Mouse (Mus musculus): ENCODE data around the gene Tmeff1. TPM values are rescaled to one million over a fixed set of nuclear protein-coding genes. Genes with fewer than 3 reads are reported as not detected.

Gene Tmeff1
- polyA plus RNA-seq, 1 experiment, result not detected

DNA sequence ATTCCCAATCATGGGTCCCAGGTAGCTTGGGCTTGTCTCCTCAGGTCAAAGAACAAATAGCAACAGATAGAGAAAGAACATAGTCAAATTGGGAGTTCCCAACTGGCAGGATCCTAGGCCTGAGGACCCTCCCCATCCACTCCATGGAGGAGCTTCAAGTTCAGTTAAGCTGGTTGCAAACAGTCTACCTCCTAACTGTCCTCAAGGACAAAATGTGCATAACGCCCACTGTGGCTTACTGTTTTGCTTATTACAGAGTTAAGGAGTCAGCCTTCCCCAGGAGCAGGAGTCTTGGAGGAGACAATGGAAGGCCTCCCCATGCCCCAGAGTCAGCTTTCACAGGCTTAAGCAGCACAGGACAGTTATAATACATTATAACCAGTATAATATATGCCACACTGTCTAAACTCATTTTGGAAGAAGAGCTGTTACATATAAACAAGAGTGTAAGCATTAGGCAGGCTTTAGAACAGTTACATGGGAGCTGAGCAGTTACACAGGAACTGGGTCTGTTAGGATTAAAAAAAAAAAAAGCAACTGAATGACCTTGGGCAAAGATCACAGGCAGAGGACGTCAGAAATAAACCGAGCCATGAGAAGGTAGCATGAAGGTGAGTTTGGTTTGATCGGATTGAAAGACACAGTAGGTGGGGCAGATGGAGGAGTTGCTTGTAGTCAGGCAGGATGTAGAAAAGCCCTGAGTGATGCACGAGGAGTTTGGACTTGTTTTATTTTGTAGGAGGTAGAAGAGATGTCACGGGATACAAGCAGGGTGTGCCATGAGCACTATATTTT lies 41.7 kb upstream of the Tmeff1 start:
- H3K27ac ChIP-seq (ENCODE audit: insufficient read depth, low read depth, low read length), result no peak overlapping the region
- H3K4me1 ChIP-seq (ENCODE audit: control insufficient read depth, insufficient read depth, low read length), result peaks cover 33% of the 10 kb centered on the region
- 84% methylated on average over 6 of the region's 6 CpGs for WGBS
- TF ChIP-seq CTCF (IDR thresholded peaks at IDR 0.05; ENCODE audit: insufficient read depth, low read depth, low read length), result no peak
- no peak for TF ChIP-seq POLR2A (IDR thresholded peaks at IDR 0.05; ENCODE audit: insufficient read depth, low read depth, low read length)
- H3K4me3 ChIP-seq (ENCODE audit: insufficient read depth, low read depth, low read length), result no peak overlapping the region

DNA sequence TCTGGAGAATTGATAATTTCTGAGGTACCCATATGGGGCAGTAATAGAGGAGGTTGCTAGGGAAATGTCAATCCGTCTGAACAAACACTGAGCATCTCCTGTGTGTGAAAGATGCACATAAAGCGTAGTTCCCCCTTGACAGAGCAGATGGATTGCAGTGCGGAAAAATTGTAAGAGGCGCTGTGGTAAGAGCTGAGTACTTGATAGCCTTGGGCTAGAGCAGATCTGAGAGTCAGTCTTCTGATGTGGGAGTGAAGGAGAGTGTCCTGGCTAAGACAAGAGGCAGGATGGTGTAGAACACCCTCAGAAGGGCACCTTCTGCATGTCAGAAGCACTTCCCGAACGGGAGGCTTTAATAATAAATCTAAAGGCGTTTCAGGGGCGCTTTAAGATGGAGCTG lies 40.8 kb upstream of the Tmeff1 start:
- TF ChIP-seq CTCF (IDR thresholded peaks at IDR 0.05; ENCODE audit: insufficient read depth, low read depth, low read length), result no peak
- no peak for TF ChIP-seq POLR2A (IDR thresholded peaks at IDR 0.05; ENCODE audit: insufficient read depth, low read depth, low read length)
- H3K4me1 ChIP-seq (ENCODE audit: control insufficient read depth, insufficient read depth, low read length), result peaks cover 36% of the 10 kb centered on the region
- H3K27ac ChIP-seq (ENCODE audit: insufficient read depth, low read depth, low read length), result no peak overlapping the region
- 79% methylated on average over 8 of the region's 8 CpGs for WGBS
- no peak overlapping the region for H3K4me3 ChIP-seq (ENCODE audit: insufficient read depth, low read depth, low read length)

DNA sequence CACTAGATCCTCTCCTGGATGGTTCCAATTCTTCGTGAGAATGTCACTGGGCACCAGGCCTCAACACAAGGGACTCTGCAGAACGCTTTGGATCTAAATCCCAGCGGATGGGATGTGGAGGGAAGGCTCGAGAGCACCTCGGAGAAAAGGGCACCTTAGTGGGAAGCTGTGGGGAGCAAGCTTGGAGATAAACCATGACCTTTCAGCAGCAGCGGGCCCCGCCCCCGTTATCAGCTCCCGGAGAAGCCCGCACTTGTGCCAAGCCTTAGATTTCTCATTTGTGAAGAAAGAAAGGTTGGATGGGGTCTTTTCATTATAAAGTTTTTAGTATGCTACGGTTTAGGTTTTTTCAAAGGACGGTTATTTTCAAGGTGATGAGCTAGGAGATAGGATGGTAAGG lies 39.0 kb upstream of the Tmeff1 start:
- TF ChIP-seq POLR2A (IDR thresholded peaks at IDR 0.05; ENCODE audit: insufficient read depth, low read depth, low read length) (no peak), CTCF (IDR thresholded peaks at IDR 0.05; ENCODE audit: insufficient read depth, low read depth, low read length) (no peak)
- Histone ChIP-seq H3K4me3 (ENCODE audit: insufficient read depth, low read depth, low read length) (no peak overlapping the region), H3K27ac (ENCODE audit: insufficient read depth, low read depth, low read length) (no peak overlapping the region), H3K4me1 (ENCODE audit: control insufficient read depth, insufficient read depth, low read length) (peaks cover 33% of the 10 kb centered on the region)
- WGBS, result 72% methylated on average over 12 of the region's 12 CpGs

DNA sequence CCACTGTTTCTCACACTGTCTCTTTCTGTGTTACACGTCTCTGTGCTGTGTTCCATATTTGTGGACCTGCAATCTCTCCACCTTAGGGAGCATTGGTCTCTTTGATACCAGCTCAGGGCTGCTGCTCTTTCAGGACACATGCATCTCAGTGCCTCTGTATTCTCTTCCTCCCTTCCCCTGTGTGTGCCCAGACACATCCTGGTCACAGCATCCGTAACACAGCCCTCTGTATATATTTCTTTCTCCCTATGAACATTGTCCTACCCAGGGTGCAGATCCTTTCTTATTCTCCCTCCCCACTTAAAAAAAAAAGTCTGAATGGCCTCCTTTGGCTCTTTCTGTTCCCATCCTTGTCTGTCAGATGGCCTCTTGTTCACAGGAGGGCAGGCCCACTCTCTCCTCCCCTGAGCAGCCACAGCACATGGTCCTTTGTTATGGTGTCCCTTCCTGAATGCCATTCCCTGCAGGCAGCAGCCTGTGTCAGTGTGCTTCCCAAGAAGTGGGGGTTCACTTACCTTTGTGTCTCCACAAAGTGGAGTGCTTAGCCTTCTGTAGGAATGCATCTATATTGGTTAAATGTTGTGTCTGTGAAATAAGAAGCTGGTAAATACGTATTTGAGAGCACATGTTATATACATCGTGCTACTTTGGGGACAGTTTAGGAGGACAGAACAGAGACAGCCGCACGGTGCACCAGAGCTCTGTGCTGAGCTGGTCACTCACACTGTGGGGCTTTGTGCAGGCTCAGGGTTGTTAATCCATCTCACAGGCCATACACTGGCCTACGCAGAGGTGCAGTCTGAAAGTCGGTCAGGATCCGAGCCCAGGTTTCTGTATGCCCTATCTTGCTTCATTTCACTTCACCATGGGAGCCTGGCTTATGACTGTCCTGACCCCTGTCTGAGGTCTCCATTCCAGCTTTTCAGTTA lies 38.1 kb upstream of the Tmeff1 start:
- WGBS, result 79% methylated on average over 9 of the region's 9 CpGs
- H3K4me1 ChIP-seq (ENCODE audit: control insufficient read depth, insufficient read depth, low read length), result peaks cover 28% of the 10 kb centered on the region

DNA sequence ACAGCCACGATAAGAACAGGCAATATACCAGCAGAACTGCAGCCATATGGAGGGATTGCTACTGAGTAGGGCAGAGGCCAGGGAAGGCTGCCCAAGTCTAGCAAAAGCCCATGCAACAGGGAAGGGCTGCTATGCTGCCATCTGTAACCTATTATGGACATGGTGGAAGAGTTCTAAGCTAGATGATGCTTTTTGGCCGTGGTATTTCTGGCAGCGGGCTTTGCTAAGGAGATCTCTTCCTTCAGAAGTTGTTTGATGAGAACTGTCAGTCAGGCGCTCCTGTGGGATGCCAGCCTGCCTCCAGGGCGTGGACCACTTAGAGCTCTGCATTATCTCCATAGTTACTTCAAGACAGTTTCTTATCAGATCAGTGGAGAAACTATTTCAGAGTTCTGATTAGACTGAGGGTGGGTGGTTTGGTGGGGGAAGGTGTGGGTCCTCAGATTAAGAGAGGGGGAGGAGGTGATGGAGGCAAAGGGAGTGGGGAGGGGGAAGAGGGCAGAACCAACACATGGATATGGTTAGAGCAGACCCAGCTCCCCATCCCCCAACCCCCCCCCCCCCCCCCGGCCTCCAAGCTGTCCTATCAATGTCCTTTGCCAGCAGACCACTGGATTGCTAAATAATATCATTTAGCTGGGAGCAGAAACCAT lies 36.5 kb upstream of the Tmeff1 start:
- WGBS, result 66% methylated on average over 6 of the region's 6 CpGs
- Histone ChIP-seq H3K4me3 (ENCODE audit: insufficient read depth, low read depth, low read length) (no peak overlapping the region), H3K4me1 (ENCODE audit: control insufficient read depth, insufficient read depth, low read length) (peaks cover 23% of the 10 kb centered on the region), H3K27ac (ENCODE audit: insufficient read depth, low read depth, low read length) (no peak overlapping the region)
- TF ChIP-seq CTCF (IDR thresholded peaks at IDR 0.05; ENCODE audit: insufficient read depth, low read depth, low read length) (no peak), POLR2A (IDR thresholded peaks at IDR 0.05; ENCODE audit: insufficient read depth, low read depth, low read length) (no peak)

More for the DNA sequence above, 38.1 kb upstream of the Tmeff1 start:
- Histone ChIP-seq H3K4me3 (ENCODE audit: insufficient read depth, low read depth, low read length) (no peak overlapping the region), H3K27ac (ENCODE audit: insufficient read depth, low read depth, low read length) (no peak overlapping the region)
- TF ChIP-seq CTCF (IDR thresholded peaks at IDR 0.05; ENCODE audit: insufficient read depth, low read depth, low read length) (no peak), POLR2A (IDR thresholded peaks at IDR 0.05; ENCODE audit: insufficient read depth, low read depth, low read length) (no peak)

DNA sequence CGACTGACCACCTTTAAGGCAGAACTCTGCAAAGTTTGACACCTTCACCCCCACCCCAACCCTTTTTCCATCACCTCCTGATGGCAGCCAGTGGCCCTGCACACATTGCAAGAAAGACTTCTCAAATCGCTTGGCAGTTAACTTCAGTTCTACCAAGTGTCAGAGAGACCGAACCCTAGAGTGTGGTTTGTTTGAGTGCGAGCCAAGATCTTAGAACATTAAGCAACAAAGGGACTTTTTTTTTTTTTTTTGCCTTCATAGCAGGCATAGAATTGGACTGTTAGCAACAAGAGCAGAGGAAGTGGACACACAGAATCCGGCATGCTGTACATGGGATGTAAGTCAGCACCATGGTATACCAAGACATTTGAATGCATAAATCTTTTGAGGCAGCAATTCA lies 35.3 kb upstream of the Tmeff1 start:
- no peak for TF ChIP-seq POLR2A (IDR thresholded peaks at IDR 0.05; ENCODE audit: insufficient read depth, low read depth, low read length)
- no peak for TF ChIP-seq CTCF (IDR thresholded peaks at IDR 0.05; ENCODE audit: insufficient read depth, low read depth, low read length)
- no peak overlapping the region for H3K27ac ChIP-seq (ENCODE audit: insufficient read depth, low read depth, low read length)
- no peak overlapping the region for H3K4me3 ChIP-seq (ENCODE audit: insufficient read depth, low read depth, low read length)
- H3K4me1 ChIP-seq (ENCODE audit: control insufficient read depth, insufficient read depth, low read length), result peaks cover 23% of the 10 kb centered on the region
- WGBS, result 72% methylated on average over 5 of the region's 5 CpGs

DNA sequence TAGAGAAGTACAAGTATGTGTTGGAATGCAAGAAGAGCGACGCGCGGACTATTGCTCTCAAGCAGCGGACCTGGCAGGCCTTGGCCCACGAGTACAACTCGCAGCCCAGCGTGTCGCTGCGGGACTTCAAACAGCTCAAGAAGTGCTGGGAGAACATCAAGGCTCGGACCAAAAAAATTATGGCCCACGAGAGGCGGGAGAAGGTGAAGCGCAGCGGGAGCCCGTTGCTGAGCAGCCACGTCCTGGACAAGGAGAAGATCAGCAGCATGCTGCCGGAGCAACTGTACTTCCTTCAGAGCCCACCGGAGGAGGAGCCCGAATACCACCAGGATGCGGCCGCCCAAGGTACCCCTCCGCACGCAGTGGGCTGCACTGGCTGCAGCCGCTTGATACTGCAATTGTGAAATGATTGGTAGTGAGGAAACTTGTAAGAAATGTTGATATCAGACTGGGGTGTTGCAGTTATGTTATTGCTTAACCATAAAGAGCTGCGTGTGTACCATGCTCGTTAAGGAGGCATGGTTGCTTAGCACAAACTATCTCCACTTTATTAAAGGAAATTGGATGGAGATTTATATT lies 32.4 kb upstream of the Tmeff1 start:
- H3K27ac ChIP-seq (ENCODE audit: insufficient read depth, low read depth, low read length), result no peak overlapping the region
- no peak overlapping the region for H3K4me3 ChIP-seq (ENCODE audit: insufficient read depth, low read depth, low read length)
- TF ChIP-seq POLR2A (IDR thresholded peaks at IDR 0.05; ENCODE audit: insufficient read depth, low read depth, low read length), result no peak
- no peak for TF ChIP-seq CTCF (IDR thresholded peaks at IDR 0.05; ENCODE audit: insufficient read depth, low read depth, low read length)
- WGBS, result 91% methylated on average over 27 of the region's 27 CpGs
- peaks cover 15% of the 10 kb centered on the region for H3K4me1 ChIP-seq (ENCODE audit: control insufficient read depth, insufficient read depth, low read length)

DNA sequence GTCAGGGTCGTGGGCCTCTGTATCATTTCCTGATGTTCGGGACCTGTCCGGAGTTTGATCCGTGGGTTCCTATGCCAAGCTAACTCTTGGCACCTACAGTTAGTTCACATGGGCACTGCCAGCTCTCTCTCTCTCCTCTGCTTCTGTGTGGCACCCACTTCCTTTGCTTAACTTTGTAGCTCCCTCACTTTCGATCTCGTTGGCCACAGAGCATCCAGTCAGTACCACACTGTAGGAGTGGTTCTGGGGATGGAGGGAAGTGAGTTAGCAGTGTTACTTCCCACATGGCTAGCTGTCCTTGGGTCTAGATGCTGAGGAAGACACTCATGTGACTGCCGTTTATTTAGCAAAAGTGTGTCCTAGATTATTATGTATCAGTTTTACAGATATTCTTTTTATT lies 30.8 kb upstream of the Tmeff1 start:
- H3K4me3 ChIP-seq (ENCODE audit: insufficient read depth, low read depth, low read length), result no peak overlapping the region
- no peak overlapping the region for H3K27ac ChIP-seq (ENCODE audit: insufficient read depth, low read depth, low read length)
- TF ChIP-seq CTCF (IDR thresholded peaks at IDR 0.05; ENCODE audit: insufficient read depth, low read depth, low read length) (no peak), POLR2A (IDR thresholded peaks at IDR 0.05; ENCODE audit: insufficient read depth, low read depth, low read length) (no peak)
- H3K4me1 ChIP-seq (ENCODE audit: control insufficient read depth, insufficient read depth, low read length), result peaks cover 12% of the 10 kb centered on the region
- 71% methylated on average over 7 of the region's 7 CpGs for WGBS

All from olfactory bulb, adult 2 months (tissue).